Mouse (Mus musculus) gastrocnemius, postnatal 10 days (tissue): Measurements from ENCODE around the gene Fetub. TPM values are rescaled to one million over a fixed set of nuclear protein-coding genes. Genes with fewer than 3 reads are reported as not detected.
"Not testable (repeated sequence)": the region's sequence is repeated elsewhere in the genome, so short reads cannot be mapped to it uniquely, and the experiment has no call there.

Experiments used
- DNase-seq: peaks from one replicate; pipeline ENCODE4 v3.0.0; 2021; ENCODE audit warnings: mixed read lengths
- total RNA-seq, 2 experiments: library from RNA; stranded (reverse); gene quantifications; 2 replicates each; pipeline ENCODE4 v1.2.3; 2021

The Fetub gene
- total RNA-seq, 2 experiments from 2014 or later, result 0.54 TPM; not detected in 1

DNA sequence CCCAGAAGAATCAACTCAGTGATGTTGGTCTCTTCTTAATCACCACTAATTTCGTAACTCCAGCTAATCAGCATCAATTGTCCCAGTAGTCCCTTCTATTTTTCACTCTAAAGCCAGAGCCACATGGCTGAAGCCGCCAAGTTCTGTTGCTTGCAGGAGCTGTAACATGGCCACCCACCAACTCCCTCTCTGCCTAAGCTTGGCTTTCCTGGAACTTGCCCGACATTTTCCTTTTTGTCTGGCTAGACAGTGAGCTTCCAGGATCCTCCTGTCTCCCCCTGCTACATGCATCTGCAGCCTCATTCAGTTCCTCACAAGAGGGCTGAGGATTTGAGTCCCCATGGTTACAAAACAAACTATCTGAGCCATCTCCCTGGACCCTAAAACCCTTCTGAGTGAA, 6.1 kb upstream of the Fetub start:
- DNase-seq, result no peak

DNA sequence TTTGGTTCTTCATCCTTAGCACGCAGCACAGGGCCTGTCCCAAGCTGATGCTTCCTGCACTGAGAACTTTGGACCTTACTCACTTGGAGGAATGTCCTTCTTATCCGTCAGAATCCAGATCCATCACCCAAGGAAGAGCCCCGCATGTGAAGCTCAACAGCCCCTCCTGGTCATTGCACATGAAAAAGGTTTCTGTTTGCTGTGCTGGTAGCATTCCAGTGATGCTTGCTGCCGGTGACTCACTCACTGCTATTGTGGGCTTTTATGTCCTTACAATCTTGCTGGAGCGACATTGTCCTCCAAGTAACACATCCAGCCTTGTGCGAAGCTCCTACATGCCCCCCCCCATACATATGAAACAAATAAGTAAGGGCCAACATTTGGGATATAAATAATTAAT, 5.2 kb upstream of the Fetub start:
- DNase-seq, result no peak

DNA sequence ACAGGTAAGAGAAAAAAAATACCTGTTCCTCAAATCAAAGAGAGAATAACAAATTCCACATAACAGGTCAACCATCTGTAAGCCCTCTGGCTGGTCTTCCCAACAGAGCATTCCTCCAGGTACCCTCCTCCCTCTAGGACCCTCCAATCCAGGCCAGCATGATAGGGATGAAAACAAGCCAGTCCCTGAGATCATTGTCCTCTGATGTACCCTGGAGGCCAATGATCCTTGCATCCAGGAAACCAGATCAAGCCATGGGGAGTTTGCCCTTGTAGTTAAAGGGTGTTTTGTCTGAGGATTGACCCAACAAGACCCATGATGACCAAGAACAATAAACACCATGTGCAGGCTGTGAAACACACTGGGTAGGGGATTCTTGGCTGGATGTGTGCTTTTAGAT, 3.9 kb upstream of the Fetub start:
- no peak for DNase-seq

DNA sequence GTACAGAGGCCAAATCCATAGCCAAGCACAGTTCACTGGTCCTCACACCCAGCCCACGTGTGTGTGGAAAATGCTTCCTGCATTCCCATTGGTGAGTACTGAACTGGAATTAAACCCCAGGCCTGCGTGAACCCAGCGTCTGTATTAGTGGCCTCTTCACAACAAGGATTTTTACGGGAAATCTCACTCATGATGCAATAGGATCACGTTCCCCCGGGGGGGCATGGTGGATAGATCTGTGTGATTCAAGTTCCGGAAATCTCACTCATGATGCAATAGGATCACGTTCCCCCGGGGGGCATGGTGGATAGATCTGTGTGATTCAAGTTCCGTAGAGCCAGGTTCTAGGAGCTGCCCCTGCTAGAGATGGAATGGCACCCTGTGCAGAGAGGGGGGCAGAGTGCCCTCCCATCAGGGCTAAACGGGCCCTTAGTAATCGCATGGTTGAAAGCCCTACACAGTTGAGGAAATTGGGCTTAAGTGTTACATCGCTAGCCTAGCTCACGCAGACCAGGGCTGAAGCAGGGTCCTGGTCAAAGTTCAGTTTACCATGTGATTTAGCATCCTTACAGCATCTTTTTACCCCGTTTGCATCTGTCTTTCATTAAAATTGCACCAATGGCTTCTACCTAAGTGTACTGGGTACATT, 654 bp downstream of the Fetub start:
- no peak for DNase-seq

DNA sequence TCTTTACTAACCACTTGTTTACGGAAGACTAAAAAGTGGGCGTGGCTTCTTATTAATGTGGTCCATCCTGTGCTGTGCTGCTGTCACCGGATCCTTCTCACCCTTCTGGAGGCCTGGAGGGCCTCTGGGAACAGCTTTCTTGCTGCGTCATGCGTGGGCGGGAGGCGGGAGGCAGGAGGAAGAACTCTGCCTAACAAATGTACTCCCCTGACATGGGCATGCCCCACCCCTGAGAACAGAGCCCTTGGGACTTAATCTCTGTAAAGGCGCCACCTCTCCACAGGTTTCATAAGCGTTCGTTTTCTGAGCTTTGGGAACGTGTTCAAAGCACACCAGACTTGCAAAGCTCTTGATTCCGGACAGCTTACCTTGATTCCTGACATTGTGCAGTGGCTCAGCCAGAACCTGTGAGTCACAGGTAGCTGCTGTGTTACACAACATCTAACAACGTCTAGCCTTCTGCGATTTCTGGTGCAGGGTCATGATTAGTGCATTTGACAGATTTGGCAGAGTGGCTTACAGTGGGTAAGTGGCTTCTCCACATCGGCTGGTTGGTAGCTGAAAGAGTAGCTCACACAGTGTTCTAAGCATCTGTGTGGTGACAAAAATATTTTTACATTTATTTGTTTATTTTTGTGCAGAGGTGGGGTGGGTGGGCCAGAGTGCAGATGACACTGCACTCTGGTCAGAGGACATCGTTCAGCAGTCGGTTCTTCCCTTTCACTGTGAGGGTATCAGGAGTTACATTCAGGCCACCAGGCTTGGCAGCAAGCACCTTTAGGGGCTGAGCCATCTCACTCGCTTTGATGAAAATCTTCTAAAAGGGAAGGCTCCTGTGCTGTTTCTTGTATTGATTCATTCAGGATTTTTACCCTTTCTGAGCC, 2.1 kb downstream of the Fetub start:
- DNase-seq, result no peak

DNA sequence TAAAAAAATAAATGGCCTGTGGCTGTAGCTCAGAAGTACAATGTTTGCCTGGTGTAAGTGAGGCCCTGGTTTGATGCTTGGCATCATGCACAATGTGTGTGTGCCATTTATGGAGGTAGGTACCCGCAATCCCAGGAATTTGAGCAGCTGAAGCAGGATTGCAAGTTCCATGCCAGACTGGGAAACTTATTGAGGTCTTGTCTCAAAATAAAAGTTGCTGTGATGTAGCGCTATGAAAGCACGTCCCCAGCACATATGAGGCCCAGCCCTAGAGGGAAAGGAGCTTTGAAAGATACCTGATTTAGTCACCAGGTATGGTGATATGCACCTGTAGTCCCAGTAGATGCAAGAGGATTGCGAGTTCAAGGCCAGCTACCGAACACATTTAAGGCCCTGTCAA, 3.6 kb downstream of the Fetub start:
- DNase-seq, result no peak

DNA sequence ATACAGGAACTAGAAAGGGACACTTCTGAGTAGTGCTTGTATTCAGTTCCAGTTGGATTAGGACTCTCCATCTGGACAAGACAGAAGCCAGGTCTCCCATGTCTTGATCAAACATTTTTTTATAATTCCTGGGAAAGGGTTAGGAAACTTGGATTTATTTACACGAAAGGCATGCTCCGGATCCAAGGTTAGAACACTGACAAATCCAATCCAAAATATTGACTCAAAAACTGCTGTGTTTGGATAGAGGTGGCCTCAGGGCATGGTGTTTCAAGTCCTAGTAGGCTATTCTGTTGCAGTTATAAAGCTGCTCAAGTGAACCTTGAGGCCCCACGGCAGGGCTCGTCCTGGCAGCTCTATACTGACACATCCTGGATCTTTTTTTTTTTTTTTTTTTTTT, 4.3 kb downstream of the Fetub start:
- no peak for DNase-seq

DNA sequence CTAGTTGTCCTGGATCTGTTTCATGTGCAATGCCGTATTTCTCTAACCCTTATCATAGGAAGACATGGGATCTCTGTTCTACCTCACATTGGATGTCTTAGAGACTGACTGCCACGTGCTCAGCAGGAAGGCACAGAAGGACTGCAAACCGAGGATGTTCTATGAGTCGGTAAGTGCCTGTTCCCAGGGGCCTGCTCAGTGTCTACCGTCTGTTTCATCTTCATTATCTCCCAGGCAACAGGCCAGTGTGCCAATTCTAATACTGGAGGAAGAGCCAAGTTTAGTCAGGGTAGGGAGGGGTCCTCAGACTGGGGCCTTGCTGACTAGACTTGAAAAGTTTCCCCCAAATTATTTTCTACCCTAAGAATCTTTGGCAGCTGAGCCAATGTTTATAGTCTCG, 11.4 kb downstream of the Fetub start:
- no peak for DNase-seq

DNA sequence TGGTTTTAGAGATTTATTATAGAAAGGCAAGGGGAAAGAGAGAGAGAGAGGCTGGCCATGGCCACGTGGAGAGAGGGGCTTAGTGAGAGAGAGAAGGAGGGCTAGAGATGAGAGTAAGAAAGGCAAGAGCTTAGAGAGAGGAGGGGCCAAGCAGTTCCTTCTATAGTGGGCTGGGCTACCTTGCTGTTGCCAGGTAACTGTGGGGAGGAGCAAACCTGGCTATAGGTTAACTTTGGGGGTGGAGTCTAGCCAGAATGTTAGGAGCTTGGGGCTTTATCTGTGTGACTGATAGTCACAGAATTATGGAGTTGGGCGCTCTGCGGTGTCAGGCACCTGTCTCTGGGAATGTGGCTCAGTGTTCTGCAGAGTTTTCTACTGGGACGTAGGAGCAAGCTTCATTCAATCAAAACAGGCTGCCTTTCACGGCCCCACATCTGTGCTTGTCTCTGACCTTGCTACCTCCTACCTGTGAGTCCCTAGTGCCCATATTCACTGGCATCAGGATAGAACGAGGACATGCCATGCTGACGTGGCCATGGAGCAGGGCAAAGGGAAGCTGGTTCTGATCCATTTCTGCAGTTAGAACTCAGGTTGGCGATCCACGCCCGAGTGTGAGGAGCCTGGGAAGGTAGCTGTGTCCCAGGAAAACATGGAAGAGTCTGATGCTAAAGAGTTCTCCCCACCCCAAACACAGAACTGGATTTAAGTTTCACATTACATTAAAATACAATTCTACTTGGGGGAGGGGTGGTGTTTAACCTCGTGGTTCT, 13.5 kb downstream of the Fetub start:
- DNase-seq, result no peak

DNA sequence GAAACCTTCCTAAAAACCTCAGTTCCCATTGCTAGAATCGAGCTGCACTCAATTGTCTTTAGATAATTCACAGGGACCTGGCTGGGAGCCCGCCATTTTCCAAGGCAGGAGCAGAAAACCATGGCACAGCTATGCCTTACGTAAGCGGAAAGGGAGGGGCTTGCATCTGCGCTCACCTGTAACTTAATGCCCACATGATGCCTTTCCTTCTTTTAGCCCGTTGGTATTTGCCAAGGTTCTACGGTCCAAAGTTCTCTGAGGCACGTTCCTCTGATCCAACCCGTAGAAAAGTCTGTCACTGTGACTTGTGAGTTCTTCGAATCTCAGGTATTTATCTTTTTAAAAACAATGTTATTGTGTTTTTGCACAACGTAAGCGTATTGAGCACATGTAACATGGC, 19.5 kb downstream of the Fetub start:
- no peak for DNase-seq

DNA sequence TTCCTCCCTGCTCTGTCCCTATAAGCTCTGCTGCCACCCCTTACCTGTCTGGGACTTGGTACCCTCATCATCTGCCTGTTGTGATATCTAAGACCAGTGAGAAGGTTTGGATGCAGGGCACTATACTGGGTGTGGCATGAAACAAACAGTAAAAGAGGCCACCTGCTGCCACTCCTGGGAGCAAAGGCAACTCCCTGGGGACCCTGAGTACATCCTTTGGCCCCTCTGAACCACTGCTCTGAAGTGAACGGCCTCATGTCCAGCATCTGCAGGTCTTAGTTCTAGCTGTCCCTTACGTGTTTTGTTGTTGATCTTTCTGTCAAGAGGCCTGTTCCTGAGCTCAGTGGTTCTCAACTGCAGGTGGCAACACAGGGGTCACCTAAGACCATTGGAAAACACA, 20.4 kb downstream of the Fetub start:
- DNase-seq, result no peak

DNA sequence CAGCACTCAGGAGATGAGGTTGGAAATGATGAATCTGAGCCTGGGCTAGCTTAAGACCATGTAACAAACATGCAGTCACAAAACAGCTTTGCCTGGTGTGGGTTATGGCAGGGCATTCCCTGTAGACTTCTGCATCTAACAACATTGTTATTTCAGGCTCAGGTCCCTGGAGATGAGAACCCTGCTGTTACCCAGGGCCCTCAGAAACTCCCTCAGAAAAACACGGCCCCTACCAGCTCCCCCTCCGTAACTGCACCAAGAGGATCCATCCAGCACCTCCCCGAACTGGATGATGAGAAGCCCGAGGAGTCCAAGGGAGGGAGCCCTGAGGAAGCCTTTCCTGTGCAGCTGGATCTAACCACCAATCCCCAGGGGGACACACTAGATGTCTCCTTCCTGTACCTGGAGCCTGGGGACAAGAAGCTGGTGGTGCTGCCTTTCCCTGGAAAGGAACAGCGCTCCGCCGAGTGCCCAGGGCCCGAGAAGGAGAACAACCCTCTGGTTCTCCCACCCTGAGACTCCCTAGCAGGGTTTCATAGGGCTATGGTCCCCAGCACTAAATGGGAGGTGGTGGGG, 21.1 kb downstream of the Fetub start:
- no peak for DNase-seq

DNA sequence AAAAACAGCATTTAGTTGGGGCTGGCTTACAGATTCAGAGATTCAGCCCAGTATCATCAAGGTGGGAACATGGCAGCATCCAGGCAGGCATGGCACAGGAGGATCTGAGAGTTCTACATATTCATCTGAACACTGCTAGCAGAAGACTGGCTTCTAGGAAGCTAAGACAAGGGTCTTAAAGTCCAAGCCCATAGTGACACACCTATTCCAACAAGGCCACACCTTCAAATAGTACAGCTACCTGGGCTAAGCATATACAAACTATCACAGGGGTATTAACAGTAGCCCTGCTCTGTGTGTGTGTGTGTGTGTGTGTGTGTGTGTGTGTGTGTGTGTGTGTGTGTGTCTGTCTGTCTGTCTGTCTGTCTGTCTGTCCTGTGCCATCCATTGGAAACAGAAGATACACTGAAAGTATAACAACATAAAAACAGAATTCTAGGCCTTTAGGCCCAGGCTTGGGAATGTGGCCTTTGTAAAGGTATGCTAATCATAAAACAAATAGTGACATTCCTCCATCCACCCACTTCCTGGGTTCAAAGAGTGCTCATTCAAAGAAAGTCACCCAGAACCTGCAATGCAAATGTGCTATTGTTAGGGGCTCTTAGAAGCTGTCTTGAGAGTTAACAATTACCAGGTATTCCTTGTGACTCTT, 23.8 kb downstream of the Fetub start:
- DNase-seq, result not testable (repeated sequence)

DNA sequence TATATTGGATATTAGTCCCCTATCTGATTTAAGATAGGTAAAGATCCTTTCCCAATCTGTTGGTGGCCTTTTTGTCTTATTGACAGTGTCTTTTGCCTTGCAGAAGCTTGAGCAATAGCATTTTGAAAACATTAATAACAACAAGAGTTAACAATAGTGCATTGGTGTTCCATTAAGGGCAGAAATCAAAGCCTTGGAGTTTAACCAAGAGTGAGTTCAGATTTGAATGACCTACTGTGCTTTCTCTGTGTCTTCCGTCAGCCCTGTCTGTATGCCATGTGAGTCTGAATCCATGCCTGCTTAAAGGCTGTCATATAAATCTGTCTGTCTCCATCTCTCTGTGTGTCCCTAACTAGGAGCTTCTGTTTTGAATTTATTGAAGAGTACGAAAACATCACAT, 29.2 kb downstream of the Fetub start:
- DNase-seq, result no peak

DNA sequence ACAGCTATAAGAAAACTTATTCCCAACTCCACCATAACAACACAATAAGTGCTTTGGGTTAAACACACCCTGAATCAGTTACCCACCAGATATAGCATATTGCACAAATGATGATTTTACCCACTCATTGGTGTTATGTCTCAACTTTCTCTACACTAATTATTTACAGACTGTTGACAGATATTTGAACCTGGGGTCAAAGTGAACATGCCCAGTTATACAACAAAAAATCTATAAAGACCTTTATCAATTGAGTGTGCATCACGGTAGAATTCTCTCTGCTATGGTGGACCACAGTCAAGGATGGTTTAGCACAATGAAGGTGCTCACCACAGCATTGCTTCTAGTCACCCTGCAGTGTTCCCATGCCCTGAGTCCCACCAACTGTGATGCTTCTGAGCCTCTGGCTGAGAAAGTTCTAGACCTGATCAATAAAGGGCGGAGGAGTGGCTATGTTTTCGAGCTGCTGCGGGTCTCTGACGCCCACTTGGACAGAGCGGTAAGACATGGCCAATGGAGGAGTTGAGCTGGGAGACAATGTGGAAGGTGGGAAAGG, 32.8 kb downstream of the Fetub start, which contains the start of gene Hrg:
Gene Hrg (plus strand): TSS at position 233 of the 556 bp plus-strand sequence.
- DNase-seq, result no peak

DNA sequence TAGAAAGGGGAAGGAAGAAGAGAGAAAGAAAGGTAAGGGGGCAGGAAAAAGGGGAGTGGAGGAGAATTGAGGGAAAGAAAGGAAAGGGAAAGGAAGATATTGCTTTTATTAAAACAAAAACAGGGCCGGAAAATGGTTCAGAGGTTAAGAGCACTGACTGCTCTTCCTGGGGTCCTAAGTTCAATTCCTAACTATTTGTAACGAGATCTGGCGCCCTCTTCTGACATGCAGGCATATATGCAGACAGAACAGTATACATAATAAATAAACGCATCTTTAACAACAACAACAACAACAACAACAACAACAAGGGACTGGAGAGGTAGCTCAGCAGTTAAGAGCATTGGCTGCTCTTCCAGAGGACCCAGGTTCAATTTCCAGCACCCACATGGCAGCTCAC, 34.9 kb downstream of the Fetub start:
- DNase-seq, result no peak

DNA sequence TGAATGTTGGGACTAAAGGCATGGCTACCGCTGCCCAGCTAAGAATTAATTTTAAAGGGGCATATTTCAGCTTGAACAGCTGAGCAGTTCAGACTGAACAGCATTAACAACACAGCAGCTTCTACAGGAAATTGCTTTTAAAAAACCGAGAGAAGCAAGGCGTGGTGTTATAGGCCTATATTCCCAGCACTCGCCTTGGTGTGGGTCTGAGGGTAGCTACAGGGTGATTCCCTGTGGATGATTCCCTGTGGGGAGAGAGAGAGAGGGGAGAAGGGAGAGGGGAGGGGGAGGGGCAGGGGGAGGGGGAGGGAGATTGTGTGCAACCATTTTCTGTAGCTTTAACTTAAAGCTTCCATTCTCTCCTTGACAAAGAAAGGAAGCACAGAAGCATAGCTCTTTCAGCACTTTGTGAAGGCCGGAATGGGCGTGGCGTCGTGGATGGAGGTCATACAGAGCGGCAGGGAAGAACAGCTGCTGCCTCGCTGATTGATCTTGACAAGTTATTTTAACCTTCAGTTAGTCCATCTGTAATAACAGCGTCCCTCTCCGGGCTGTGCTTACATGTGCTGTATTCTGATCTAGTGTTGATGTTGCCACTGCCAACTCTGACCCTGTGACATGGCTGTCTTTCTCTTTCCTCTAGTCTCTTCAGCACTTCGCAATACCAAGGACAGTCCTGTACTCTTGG, 37.4 kb downstream of the Fetub start:
- DNase-seq, result no peak

DNA sequence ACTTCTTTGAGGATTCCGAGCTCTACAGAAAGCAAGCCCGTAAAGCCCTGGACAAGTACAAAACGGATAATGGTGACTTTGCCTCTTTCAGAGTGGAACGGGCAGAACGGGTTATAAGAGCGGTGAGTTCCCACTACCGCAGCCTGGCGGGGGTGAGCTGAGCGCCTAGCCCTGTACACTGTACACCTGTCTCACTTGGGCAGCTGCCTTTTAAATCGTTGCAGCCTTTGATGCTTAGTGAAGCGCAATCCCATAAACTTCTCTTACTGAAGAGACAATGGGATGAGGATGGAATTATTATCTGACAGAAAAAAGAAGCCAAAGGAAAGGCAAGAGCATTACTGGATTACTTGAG, 37.9 kb downstream of the Fetub start:
- DNase-seq, result no peak

DNA sequence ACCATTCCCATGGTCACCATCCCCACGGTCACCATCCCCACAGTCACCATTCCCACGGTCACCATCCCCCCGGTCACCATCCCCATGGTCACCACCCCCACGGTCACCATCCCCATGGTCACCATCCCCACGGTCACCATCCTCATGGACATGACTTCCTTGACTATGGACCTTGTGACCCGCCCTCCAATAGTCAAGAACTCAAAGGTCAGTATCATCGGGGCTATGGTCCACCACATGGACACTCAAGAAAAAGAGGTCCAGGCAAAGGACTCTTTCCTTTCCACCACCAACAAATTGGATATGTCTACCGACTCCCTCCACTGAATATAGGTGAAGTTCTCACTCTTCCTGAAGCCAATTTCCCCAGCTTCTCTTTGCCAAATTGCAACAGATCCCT, 42.9 kb downstream of the Fetub start:
- no peak for DNase-seq

DNA sequence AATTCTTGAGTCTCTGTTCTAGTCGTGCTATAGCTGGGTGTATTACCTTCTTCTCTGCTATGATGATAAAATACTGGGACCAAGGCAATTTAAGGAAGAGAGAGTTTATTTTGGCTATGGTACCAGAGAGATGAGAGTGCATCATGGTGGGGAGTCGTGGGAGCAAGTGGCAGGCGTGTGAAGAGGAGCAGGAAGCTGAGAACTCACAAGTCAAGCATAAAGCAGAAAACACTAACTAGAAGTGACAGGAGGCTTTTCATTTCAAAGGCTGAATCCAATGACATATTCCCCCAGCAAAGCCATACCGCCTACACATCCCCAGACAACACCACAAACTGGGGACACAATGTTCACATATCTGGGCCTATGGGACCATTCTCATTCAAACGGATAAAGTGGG, 44.1 kb downstream of the Fetub start:
- no peak for DNase-seq

DNA sequence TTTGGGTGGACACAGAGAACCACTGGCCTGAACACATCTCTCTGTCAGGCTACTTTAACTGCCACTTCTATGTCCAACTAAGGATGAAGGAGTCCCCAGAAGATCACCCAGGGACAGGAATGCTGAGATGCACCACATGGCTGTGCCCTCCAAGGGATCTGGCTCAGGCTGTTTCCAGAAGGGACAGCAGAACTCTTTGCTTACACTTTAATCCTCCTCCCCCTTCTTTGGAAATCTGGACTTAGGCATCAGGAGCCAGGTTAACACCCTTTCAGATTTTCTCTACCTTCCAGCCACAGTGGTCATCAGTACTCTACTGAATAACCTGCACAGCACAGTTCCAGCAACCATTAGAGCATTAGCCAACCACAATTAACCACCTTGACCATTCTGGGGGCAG, 45.2 kb downstream of the Fetub start:
- no peak for DNase-seq
